Mouse (Mus musculus) WW6 (cell line): ENCODE measurements around the gene Csad.

Experiments
- DNase-seq: peaks from one replicate; pipeline ENCODE4 v3.0.0-alpha.2; 2013; ENCODE audit warnings: low read depth, low spot score

Csad gene

GRCm38 (mm10) chr15:102204674-102205505 lies at the start of gene Csad:
Csad (minus strand) TSS chr15:102204724.
- DNase-seq: no peak

GRCm38 (mm10) chr15:102250521-102250920 lies 46.0 kb upstream of the Csad start:
- DNase-seq: no peak

GRCm38 (mm10) chr15:102249967-102250366 lies 45.4 kb upstream of the Csad start:
- DNase-seq: no peak

GRCm38 (mm10) chr15:102249251-102249691 lies 44.7 kb upstream of the Csad start:
- no peak for DNase-seq

GRCm38 (mm10) chr15:102248812-102249191 lies 44.3 kb upstream of the Csad start:
- no peak for DNase-seq

GRCm38 (mm10) chr15:102248131-102248811 lies 43.7 kb upstream of the Csad start:
- no peak for DNase-seq

GRCm38 (mm10) chr15:102247252-102248130 lies 43.0 kb upstream of the Csad start:
- no peak for DNase-seq

- DNase-seq: peak; percentile 93
Measured at GRCm38 (mm10) chr15:102246866-102247251, 42.3 kb upstream of the Csad start.

- peak; percentile 85 for DNase-seq
Measured at GRCm38 (mm10) chr15:102245891-102246741, 41.6 kb upstream of the Csad start.

- no peak for DNase-seq
Measured at GRCm38 (mm10) chr15:102245461-102245881, 40.9 kb upstream of the Csad start.

- no peak for DNase-seq
Measured at GRCm38 (mm10) chr15:102244306-102245191, 40.0 kb upstream of the Csad start.

GRCm38 (mm10) chr15:102243229-102244190 lies 39.0 kb upstream of the Csad start:
- DNase-seq: no peak

GRCm38 (mm10) chr15:102242404-102243228 lies 38.1 kb upstream of the Csad start:
- no peak for DNase-seq

GRCm38 (mm10) chr15:102240607-102241006 lies 36.1 kb upstream of the Csad start:
- DNase-seq: no peak

- no peak for DNase-seq
Measured at GRCm38 (mm10) chr15:102239851-102240250, 35.3 kb upstream of the Csad start.

GRCm38 (mm10) chr15:102239260-102239590 lies 34.7 kb upstream of the Csad start:
- DNase-seq: no peak

GRCm38 (mm10) chr15:102238543-102239259 lies 34.2 kb upstream of the Csad start:
- no peak for DNase-seq
